Comparison of ENCODE assay signal across 23 mouse cellular contexts in the genomic region with DNA sequence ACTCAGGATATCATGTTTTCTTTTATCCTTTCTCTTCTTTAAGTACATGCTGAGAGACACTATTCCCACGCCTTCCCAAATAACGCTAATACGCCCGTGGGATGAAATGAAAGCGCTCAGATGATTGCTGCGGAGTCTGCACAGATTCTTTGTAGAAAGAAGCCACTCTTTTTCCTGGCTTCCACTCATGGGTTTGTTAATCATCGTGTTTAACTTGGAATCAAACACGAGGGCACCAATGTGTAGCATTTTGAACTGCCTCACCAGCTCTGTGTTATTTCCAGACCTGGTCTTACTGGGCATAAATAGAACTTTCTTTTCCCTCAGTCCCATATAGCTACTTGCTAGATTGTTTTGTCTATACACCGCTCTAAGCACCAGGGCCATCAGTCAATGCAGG.
"Had no signal": no experiment of that assay in that cellular context is flagged by ENCODE, and none has a peak within 500 bp of the region (broad histone marks: within the 10 kb centered on the region; RNA-seq: fewer than 3 reads in every experiment).

No protein-coding gene starts in this region.

- DNase-seq: gastrocnemius, adult 2 months; gastrocnemius, postnatal 10 days; gastrocnemius, postnatal 25 days; heart, postnatal 10 days; heart, postnatal 4 days; kidney, adult 18-20 months; kidney, adult 8-10 months; kidney, postnatal 10 days; kidney, postnatal 25 days; kidney, postnatal 4 days had no signal

- H3K36me3 ChIP-seq: heart, embryonic 13.5 days; hindbrain, embryonic 10.5 days; hindbrain, embryonic 12.5 days; intestine, embryonic 15.5 days had no signal

- ATAC-seq: hindbrain, embryonic 16.5 days; inflammation-experienced regulatory T-cells, adult 6 months; intestine, embryonic 15.5 days; intestine, postnatal 0 days had no signal

- H3K9ac ChIP-seq: heart, embryonic 13.5 days; hindbrain, embryonic 12.5 days; hindbrain, embryonic 14.5 days; intestine, embryonic 15.5 days; liver, embryonic 14.5 days had no signal

- H3K4me2 ChIP-seq: heart, embryonic 11.5 days; heart, embryonic 13.5 days; hindbrain, embryonic 12.5 days; hindbrain, embryonic 14.5 days; intestine, embryonic 15.5 days; liver, embryonic 11.5 days had no signal

- H3K27me3 ChIP-seq: heart, embryonic 13.5 days; hindbrain, embryonic 12.5 days; intestine, embryonic 15.5 days had no signal

- H3K4me3 ChIP-seq: gastrocnemius, adult 2 months; heart, embryonic 13.5 days; hindbrain, embryonic 10.5 days; hindbrain, embryonic 12.5 days; intestine, embryonic 15.5 days; layer of hippocampus, adult 2 months; left cerebral cortex, adult 2 months had no signal

- H3K9me3 ChIP-seq: heart, embryonic 13.5 days; hindbrain, embryonic 10.5 days; hindbrain, embryonic 12.5 days; intestine, embryonic 15.5 days had no signal

- H3K27ac ChIP-seq: gastrocnemius, adult 2 months; heart, embryonic 13.5 days; hindbrain, embryonic 10.5 days; hindbrain, embryonic 12.5 days; hindbrain, embryonic 14.5 days; intestine, embryonic 15.5 days; layer of hippocampus, adult 2 months; left cerebral cortex, adult 2 months; liver, embryonic 14.5 days had no signal
